Mouse (Mus musculus): Measurements from ENCODE around the gene Dll4. TPM values are rescaled to one million over a fixed set of nuclear protein-coding genes. Genes with fewer than 3 reads are reported as not detected.

The Dll4 gene
- polyA plus RNA-seq, 1 experiment: 9.0 TPM

- TF ChIP-seq POLR2A (IDR thresholded peaks at IDR 0.05; ENCODE audit: borderline replicate concordance, extremely low read depth, insufficient read depth, insufficient read length, poor library complexity, severe bottlenecking) (no peak), CTCF (IDR thresholded peaks at IDR 0.05; ENCODE audit: borderline replicate concordance, extremely low read depth, insufficient read depth, insufficient read length) (no peak)
- DNase-seq (ENCODE audit: low read depth): no peak
Observed at GRCm38 (mm10) chr2:119294411-119294810, 31.2 kb upstream of the Dll4 start.

- TF ChIP-seq POLR2A (IDR thresholded peaks at IDR 0.05; ENCODE audit: borderline replicate concordance, extremely low read depth, insufficient read depth, insufficient read length, poor library complexity, severe bottlenecking) (no peak), CTCF (IDR thresholded peaks at IDR 0.05; ENCODE audit: borderline replicate concordance, extremely low read depth, insufficient read depth, insufficient read length) (no peak)
- DNase-seq (ENCODE audit: low read depth): no peak
Observed at GRCm38 (mm10) chr2:119296756-119297155, 28.8 kb upstream of the Dll4 start.

DNA sequence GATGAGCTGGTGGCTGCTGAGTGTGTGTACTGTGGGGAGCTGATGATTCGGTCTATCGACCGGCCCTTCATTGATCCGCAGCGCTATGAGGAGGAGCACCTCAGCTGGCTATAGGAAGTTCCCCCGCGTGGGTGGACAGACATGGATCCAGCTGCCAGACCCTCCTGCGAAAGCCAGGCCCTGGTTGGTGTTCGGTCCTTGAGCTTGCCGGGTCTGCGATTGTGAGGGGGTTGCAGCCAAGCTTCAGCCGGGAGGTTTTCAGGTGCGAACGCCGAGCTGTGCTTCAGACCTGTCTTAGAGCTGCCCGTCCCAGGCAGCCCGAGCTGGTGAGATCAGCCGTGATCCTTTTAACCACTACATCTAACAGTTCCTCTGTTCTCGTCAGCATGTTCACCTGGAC, 28.1 kb upstream of the Dll4 start:
- no peak for TF ChIP-seq CTCF (IDR thresholded peaks at IDR 0.05; ENCODE audit: borderline replicate concordance, extremely low read depth, insufficient read depth, insufficient read length)
- TF ChIP-seq POLR2A (IDR thresholded peaks at IDR 0.05; ENCODE audit: borderline replicate concordance, extremely low read depth, insufficient read depth, insufficient read length, poor library complexity, severe bottlenecking): no peak

GRCm38 (mm10) chr2:119298330-119298729, 27.3 kb upstream of the Dll4 start:
- TF ChIP-seq CTCF (IDR thresholded peaks at IDR 0.05; ENCODE audit: borderline replicate concordance, extremely low read depth, insufficient read depth, insufficient read length) (peak; percentile 82), POLR2A (IDR thresholded peaks at IDR 0.05; ENCODE audit: borderline replicate concordance, extremely low read depth, insufficient read depth, insufficient read length, poor library complexity, severe bottlenecking) (no peak)
- peak; percentile 79 for DNase-seq (ENCODE audit: low read depth)

More for the DNA sequence above, 28.1 kb upstream of the Dll4 start:
- no peak for DNase-seq (ENCODE audit: low read depth)

DNA sequence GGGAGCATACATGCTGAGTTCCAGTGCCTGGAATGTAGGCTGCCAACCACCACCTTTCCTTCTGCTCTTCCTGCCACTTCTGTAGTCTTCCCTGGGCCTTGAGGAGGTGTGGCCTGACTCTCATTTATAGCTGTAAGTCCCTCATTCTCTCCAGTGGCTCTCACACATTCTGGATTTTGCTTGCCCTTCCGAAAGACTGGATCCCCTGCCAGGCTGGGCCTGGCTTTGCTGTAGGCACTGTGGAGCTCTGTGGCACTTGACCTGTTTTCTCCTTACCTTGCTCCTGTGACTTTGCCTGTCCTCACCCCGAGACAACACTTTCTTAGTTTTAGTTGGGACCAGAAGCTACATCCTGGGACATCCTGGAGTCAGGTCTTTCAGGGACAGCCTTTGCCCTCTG, 26.7 kb upstream of the Dll4 start:
- no peak for TF ChIP-seq POLR2A (IDR thresholded peaks at IDR 0.05; ENCODE audit: borderline replicate concordance, extremely low read depth, insufficient read depth, insufficient read length, poor library complexity, severe bottlenecking)
- no peak for TF ChIP-seq CTCF (IDR thresholded peaks at IDR 0.05; ENCODE audit: borderline replicate concordance, extremely low read depth, insufficient read depth, insufficient read length)
- no peak for DNase-seq (ENCODE audit: low read depth)

DNA sequence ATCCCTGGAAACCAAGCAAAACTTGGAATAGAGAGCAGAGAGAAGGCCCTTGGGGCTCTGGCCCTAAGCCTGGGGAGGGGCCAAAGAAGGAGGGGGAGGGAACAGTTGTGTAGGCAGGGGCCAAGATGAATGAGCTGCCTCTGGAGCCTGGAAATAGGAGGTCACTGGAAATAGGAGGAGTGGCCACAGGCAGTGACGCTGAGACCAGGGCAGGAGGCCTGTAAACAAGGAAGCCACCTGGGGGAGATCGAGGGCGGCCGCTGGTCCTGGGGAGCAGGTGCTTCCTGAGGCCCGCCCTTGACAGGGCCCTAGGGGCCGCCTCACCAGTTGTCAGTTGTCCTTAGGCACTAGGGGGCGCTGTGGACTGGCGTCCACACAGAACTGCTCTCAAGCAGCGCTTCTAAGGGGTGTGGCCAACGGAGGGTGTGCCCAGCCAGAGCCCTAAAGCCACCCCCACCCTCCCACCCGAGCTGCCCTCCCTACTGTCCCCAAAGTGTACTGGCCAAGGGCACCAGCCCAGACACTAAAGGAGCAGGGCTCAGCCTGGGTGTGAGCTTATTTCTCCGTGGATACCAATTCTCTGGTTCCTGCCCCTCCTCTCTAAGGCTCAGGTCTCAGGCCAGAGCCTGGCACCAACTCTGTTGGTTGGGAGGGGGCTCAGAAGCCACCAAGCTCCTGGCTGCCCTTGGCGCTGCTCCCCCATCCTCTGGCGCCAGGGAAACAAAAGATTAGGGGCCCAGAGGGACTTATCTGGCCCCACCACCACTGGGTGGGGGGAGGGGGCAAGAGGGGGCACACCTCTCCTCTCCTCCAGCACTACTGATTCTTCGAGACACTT, 25.4 kb upstream of the Dll4 start:
- DNase-seq (ENCODE audit: low read depth): peak; percentile 84
- peak; percentile 67 for TF ChIP-seq CTCF (IDR thresholded peaks at IDR 0.05; ENCODE audit: borderline replicate concordance, extremely low read depth, insufficient read depth, insufficient read length)
- no peak for TF ChIP-seq POLR2A (IDR thresholded peaks at IDR 0.05; ENCODE audit: borderline replicate concordance, extremely low read depth, insufficient read depth, insufficient read length, poor library complexity, severe bottlenecking)

GRCm38 (mm10) chr2:119300819-119301493, 24.6 kb upstream of the Dll4 start:
- TF ChIP-seq CTCF (IDR thresholded peaks at IDR 0.05; ENCODE audit: borderline replicate concordance, extremely low read depth, insufficient read depth, insufficient read length): no peak
- no peak for TF ChIP-seq POLR2A (IDR thresholded peaks at IDR 0.05; ENCODE audit: borderline replicate concordance, extremely low read depth, insufficient read depth, insufficient read length, poor library complexity, severe bottlenecking)
- peak; percentile 85 for DNase-seq (ENCODE audit: low read depth)

GRCm38 (mm10) chr2:119302876-119303275, 22.7 kb upstream of the Dll4 start:
- no peak for TF ChIP-seq POLR2A (IDR thresholded peaks at IDR 0.05; ENCODE audit: borderline replicate concordance, extremely low read depth, insufficient read depth, insufficient read length, poor library complexity, severe bottlenecking)
- no peak for TF ChIP-seq CTCF (IDR thresholded peaks at IDR 0.05; ENCODE audit: borderline replicate concordance, extremely low read depth, insufficient read depth, insufficient read length)
- DNase-seq (ENCODE audit: low read depth): no peak

GRCm38 (mm10) chr2:119304391-119304790, 21.2 kb upstream of the Dll4 start:
- TF ChIP-seq POLR2A (IDR thresholded peaks at IDR 0.05; ENCODE audit: borderline replicate concordance, extremely low read depth, insufficient read depth, insufficient read length, poor library complexity, severe bottlenecking) (no peak), CTCF (IDR thresholded peaks at IDR 0.05; ENCODE audit: borderline replicate concordance, extremely low read depth, insufficient read depth, insufficient read length) (no peak)

GRCm38 (mm10) chr2:119304798-119305208, 20.8 kb upstream of the Dll4 start:
- TF ChIP-seq POLR2A (IDR thresholded peaks at IDR 0.05; ENCODE audit: borderline replicate concordance, extremely low read depth, insufficient read depth, insufficient read length, poor library complexity, severe bottlenecking) (no peak), CTCF (IDR thresholded peaks at IDR 0.05; ENCODE audit: borderline replicate concordance, extremely low read depth, insufficient read depth, insufficient read length) (no peak)
- peak; percentile 44 for DNase-seq (ENCODE audit: low read depth)

More at GRCm38 (mm10) chr2:119304391-119304790, 21.2 kb upstream of the Dll4 start:
- DNase-seq (ENCODE audit: low read depth): no peak

- DNase-seq (ENCODE audit: low read depth): no peak
- no peak for TF ChIP-seq CTCF (IDR thresholded peaks at IDR 0.05; ENCODE audit: borderline replicate concordance, extremely low read depth, insufficient read depth, insufficient read length)
- TF ChIP-seq POLR2A (IDR thresholded peaks at IDR 0.05; ENCODE audit: borderline replicate concordance, extremely low read depth, insufficient read depth, insufficient read length, poor library complexity, severe bottlenecking): no peak
Observed at GRCm38 (mm10) chr2:119311544-119311943, 14.0 kb upstream of the Dll4 start.

Measured in brain, embryonic 14.5 days (tissue).